Mouse (Mus musculus) embryonic fibroblast, embryonic 13.5 days (primary cell): ENCODE data around the gene Cdk14. TPM values are rescaled to one million over a fixed set of nuclear protein-coding genes. Genes with fewer than 3 reads are reported as not detected.

Experiments used
- H3K27ac ChIP-seq: 2 replicates; pipeline ENCODE4 v1.5.1; 2012; ENCODE audit warnings: low read length, control low read depth, inconsistent platforms; ENCODE audit not compliant: insufficient read depth
- H3K4me1 ChIP-seq: 2 replicates; pipeline ENCODE4 v1.6.1; 2011; ENCODE audit warnings: low read length; ENCODE audit not compliant: control insufficient read depth, insufficient read depth
- H3K4me3 ChIP-seq: 2 replicates; pipeline ENCODE4 v1.5.1; 2011; ENCODE audit warnings: mild to moderate bottlenecking, control low read depth, low read length; ENCODE audit not compliant: insufficient read depth
- CTCF ChIP-seq: IDR thresholded peaks from 2 replicates; pipeline ENCODE4 v1.5.1; 2011; ENCODE audit warnings: mild to moderate bottlenecking, control low read depth, low read length, moderate library complexity, borderline replicate concordance; ENCODE audit not compliant: insufficient read depth
- POLR2A ChIP-seq: IDR thresholded peaks from 2 replicates; pipeline ENCODE4 v1.6.1; 2011; ENCODE audit warnings: low read depth, mild to moderate bottlenecking, control low read depth, low read length, moderate library complexity
- polyA plus RNA-seq: library from polyadenylated mRNA; stranded (reverse); fragments of >200 nt; gene quantifications from 2 replicates; pipeline ENCODE4 v1.2.4, GENCODE M21; 2011; ENCODE audit warnings: low read depth; ENCODE audit not compliant: missing spikeins, insufficient read length

Cdk14 gene
- polyA plus RNA-seq, 1 experiment = 50.0 TPM

DNA sequence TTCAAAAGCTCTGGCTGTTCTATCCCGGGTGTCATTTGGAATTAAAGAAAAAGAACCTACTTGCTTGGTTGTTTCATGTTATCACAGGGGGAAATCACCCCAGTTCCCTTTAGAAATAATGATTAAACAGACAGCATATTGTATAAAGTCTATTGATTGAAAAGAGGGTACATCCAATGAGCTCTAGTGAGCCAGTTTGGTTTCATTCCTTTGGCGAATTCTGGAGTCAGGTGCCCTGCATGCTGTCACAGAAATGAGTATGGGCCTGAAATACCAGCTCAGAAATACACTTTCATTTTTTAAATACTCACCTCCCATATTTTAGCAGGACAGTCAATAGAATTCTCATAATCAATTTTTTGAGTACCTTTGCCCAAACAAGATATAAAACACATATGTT is 598.1 kb downstream of the Cdk14 start:
- Histone ChIP-seq H3K4me3 (no peak overlapping the region), H3K4me1 (peaks cover 2% of the 10 kb centered on the region; the same call in 1 of the 2 replicates), H3K27ac (no peak overlapping the region)
- TF ChIP-seq CTCF (no peak), POLR2A (no peak)

DNA sequence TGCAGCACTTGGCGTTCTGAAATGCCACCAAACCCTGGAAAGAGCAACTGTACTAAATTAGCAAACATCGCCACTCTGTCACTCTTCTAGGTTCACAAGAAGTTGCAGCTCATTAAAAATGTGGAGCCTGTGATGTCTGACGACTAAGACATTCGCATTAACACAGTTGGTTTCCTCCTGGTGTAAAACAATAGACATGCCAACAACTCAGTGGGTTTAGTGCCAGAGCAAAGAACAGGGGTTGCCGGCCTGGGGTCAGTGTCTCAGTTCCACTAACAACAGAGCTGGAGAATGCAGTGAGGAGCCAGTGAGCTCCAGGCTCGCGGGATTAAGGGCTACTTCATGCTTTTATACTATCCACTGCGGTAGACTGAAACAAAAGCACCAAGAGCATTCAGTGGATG is 598.7 kb downstream of the Cdk14 start:
- no peak overlapping the region for H3K4me3 ChIP-seq
- no peak overlapping the region for H3K27ac ChIP-seq
- TF ChIP-seq CTCF (no peak), POLR2A (no peak)
- H3K4me1 ChIP-seq = peaks cover 2% of the 10 kb centered on the region; the same call in 1 of the 2 replicates

DNA sequence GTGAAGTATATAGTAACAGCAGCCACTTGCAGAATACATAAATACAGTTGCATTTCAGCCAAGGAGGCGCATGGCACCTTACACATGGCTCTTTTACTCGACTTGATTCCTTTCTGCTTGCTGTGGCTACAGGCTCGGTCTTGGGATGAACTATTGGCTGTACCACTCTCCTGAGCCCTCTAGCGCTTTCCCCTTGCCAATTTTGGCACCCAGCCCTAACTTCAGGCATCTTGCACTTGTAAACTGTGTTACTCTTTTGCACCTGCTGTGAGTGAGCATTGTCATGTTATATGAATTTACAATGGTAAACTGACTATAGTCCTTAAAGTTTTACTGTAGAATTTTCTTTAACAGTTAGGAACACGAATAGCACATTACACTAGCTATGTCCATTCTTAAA is 603.1 kb downstream of the Cdk14 start:
- H3K4me1 ChIP-seq = peaks cover 2% of the 10 kb centered on the region; the same call in 1 of the 2 replicates
- no peak for TF ChIP-seq CTCF
- no peak for TF ChIP-seq POLR2A

DNA sequence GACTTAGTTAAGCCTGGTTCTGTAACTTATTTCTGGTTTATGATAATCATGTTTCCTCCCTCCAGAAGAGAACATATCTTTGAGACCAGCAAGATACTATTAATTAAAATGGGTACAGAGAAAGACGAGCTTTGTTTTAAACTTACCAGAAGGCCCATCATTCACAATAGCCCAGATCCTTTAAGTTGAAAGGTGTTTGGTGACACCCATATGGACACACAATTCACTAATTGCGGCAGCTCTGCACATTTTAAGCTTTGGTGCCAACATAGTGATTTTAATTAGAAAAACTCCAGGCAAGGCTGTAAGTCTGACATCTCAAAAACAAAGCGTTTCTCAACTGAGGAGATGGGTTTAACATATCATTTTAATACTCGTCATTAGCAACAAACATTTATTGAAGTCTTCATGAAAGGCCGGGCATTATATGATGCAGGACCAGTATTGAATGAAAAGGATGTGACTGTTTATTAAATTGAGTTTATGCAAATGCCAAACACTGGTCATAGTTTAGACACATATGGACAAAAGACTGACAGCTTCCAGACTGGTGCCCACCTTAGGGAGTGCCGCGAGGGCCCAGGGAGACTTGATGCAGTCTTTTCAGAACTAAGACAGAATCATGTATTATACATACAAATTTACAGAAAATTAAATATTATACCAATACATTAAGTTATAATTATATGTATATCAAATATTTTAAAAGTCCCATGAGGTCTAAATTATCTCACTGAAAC is 605.5 kb downstream of the Cdk14 start:
- no peak for TF ChIP-seq POLR2A
- no peak for TF ChIP-seq CTCF
- Histone ChIP-seq H3K27ac (no peak overlapping the region), H3K4me1 (no peaks in the 10 kb centered on the region), H3K4me3 (no peak overlapping the region)

More for the DNA sequence above, 603.1 kb downstream of the Cdk14 start:
- H3K27ac ChIP-seq = no peak overlapping the region
- no peak overlapping the region for H3K4me3 ChIP-seq

DNA sequence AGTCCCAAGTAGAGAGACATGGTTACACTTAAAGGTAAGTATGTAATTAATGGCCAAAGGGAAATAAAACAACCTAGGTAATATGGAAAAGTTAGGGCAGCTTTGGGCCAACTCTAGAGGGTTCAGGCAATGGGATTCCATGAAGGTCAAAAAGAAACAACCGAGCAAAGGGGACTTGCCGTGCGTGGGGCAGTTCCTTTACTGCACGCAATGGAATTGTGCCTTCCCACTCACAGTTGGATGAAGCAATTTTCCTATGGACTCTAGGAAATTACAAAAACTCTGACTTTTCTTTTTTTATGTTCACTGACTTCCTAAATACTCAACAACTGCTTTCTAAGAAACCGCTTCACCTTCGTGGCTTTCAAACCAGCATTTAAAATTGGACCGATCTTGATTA is 606.8 kb downstream of the Cdk14 start:
- Histone ChIP-seq H3K4me1 (no peaks in the 10 kb centered on the region), H3K27ac (no peak overlapping the region), H3K4me3 (no peak overlapping the region)
- TF ChIP-seq CTCF (no peak), POLR2A (no peak)

DNA sequence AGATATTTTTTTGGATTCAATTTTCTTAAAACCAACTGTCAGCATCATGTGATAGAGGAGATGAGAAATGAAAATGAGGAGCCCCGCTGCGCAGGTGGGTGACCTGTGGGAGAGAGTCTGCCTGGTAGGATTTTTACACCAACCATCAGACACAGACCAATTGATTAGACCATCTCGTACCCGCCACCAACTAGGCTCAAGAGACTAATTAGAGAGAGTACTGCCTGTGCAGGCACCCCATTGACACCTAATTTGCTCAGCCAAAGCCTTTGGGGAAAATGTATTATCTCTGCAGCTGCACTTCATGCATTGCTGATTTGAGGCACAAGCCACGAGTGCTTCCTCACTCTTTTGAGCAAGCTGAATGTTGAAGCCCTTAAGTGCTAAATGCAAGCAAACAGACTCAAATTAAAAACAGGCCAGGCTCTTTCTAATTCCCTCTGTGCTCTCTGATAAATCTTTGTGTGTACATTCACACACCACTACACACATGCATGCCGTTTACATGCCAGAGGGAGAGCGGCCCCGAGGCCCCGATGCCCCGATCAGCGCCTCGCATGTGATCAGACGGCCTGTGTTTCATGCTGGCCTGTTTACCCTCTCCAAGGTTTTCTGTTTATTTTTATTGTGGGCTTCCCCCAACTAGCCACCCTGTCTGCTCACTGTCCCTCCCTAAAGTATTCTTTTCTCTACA is 607.9 kb downstream of the Cdk14 start:
- H3K4me3 ChIP-seq = no peak overlapping the region
- TF ChIP-seq CTCF (no peak), POLR2A (no peak)
- no peak overlapping the region for H3K27ac ChIP-seq
- H3K4me1 ChIP-seq = no peaks in the 10 kb centered on the region

DNA sequence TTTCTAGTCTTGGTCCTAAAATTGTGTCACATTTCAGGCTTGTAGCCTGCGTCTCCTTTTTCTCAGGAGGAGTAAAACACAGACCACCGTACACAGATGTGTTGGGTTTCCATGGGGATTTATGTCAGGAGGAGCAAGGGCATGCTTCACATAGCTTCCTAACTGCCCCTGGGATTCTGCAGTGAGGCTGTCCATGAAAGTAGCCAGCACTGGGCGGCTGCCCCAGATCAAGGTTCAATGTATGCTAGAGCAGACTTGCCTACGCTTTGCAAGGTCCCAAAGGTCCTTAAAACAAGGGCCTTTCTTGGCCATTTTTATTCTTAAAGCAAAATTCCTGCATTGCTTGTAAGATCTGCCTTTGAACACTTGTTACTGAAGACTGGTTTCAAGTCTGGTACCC is 614.9 kb downstream of the Cdk14 start:
- Histone ChIP-seq H3K4me1 (no peaks in the 10 kb centered on the region), H3K4me3 (no peak overlapping the region), H3K27ac (no peak overlapping the region)
- TF ChIP-seq CTCF (no peak), POLR2A (no peak)

DNA sequence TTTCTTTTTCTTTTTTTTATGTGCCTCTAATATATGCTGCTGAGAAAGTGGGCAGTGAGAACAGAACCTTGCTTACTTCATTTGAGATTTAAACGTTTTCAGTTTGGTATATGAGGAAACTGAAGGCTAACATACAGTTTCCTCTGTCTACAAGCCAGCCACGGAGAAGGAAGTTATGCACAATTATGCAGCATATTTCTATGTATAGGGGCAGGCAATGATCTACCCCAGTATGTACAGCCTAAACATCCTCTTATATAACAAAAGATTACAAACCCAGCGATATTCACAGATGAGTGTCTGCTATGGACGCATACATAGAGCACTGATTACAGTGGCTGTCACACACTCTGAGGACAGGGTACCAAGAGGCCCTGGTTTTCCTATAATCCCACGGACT is 616.4 kb downstream of the Cdk14 start:
- TF ChIP-seq CTCF = no peak
- no peak for TF ChIP-seq POLR2A
- no peak overlapping the region for H3K27ac ChIP-seq
- H3K4me3 ChIP-seq = no peak overlapping the region
- H3K4me1 ChIP-seq = no peaks in the 10 kb centered on the region

DNA sequence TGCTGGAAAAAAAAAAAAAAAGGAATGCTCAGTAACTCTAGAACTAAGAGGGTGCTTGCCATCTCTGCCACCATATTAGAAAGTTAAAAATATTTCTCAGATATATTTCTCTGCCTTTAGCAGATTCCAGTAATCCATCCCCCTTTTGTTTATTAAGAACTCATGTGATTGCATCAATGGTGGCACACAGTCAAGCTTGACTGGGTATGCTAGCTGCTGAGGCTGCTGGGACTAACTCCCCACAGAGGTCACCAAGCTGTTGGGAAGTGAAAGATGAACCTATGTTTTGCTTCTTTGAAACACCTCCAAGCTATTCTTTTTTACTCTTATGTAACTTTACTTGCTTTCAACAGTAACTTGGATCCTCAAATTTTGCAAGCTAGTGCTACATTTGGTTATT is 618.1 kb downstream of the Cdk14 start:
- no peak overlapping the region for H3K4me3 ChIP-seq
- TF ChIP-seq CTCF = no peak
- no peak for TF ChIP-seq POLR2A
- H3K4me1 ChIP-seq = no peaks in the 10 kb centered on the region
- H3K27ac ChIP-seq = no peak overlapping the region

DNA sequence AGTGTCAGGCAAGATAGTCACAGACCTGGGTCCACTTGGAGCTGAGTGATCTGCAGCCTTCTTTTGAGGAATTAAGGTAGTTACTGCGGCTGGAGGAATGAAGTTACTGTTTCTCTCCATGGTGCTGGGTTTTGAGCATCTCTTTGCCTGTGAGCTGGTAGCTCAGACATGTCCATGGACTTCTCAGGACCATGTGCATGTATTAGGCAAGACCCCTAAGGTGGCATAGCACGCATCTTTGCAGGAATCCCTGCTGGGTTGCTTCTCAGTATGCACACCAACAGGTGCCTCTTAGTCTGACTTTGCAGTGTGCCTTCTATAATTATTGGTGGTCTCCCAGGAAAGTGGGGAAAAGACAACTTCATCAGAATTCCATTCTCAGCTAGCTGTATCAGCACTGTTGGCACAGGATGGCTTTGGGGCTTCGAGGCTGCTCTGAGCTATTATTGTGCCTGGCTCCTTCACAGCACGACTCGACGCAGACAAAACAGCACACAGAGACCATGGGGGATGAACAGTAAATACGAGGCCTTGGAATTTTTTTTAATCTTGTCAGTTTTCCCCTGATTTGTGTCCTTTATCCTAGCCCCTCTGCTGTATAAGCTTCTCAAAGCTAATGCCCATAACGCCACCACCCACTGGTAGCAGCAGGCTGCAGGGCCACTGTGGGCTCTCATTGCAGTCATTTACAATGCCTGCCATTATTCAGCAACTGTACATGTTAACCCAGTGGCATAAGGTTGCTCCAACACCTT is 618.8 kb downstream of the Cdk14 start:
- no peaks in the 10 kb centered on the region for H3K4me1 ChIP-seq
- no peak overlapping the region for H3K27ac ChIP-seq
- H3K4me3 ChIP-seq = no peak overlapping the region
- TF ChIP-seq CTCF (no peak), POLR2A (no peak)
